Mouse (Mus musculus) neutrophil, adult 5-6 weeks (primary cell): ENCODE measurements around the gene Tbx1. TPM values are rescaled to one million over a fixed set of nuclear protein-coding genes. Genes with fewer than 3 reads are reported as not detected.
A peak's percentile ranks its signal among the peaks of the same experiment; 100 is the strongest.

Source experiments
- ATAC-seq: fragments of 151-379, 151-347 bp; 2 replicates; pipeline ENCODE4 v1.8.0; 2017; ENCODE audit warnings: mild to moderate bottlenecking, moderate TSS enrichment; ENCODE audit not compliant: insufficient number of reproducible peaks, poor library complexity, low FRiP score, severe bottlenecking; ENCODE audit errors: extremely low read depth
- total RNA-seq: library from RNA; stranded (forward); fragments of 200-1000 nt; gene quantifications from 2 replicates; pipeline ENCODE4 v1.2.3, GENCODE M21; 2017

Gene Tbx1
- total RNA-seq, result not detected in 2 replicates

DNA sequence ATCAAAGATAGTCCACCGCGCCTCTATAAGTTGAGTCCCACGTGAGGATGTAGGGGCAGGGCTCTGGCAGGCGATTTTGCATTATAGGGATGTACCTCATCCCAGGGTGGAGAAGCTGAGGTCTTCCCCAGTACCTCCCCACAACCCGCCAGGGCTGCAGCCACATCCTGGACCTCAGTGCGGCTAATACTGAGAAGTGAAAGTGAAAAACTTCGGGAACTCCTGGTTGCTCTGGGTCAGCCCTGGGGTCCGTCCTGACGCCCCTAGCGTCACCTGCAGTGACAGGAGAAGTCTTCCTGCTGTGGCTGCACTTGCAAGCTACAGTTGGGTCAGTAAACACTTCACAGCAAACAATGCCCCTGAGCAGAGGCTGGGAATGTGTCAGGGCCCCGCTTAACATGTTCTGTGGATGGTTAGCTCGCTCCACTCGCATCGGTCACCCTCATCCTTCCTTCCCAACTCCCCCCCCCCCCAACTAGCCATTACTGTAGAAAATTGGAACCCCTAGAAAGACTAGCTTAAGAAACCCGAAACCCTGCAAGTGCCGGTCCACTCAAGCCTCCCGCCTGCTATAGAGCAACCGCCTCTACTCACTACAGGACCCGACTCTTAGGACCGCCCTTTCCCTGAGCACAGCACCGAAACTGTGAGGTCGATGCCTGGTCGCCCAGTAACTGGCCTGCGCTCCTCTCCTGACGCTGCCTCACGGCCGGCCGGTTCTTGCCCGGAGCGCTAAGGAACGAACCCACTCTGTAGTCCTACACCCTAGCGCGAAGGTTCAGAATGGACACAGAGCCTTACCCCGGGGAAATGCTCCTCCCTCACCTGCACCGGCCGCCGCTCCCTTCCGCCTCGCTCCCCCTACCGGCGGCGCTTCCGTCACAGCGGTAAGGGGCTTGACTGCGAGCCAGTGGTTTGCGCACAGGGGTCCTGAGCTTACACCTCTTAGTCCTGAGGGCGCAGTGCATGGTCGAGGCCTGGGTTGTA, at the start of gene Tbx1:
TSS of gene Tbx1 (minus strand) at position 868 of the 987 bp plus-strand sequence.
- ATAC-seq, result no peak

DNA sequence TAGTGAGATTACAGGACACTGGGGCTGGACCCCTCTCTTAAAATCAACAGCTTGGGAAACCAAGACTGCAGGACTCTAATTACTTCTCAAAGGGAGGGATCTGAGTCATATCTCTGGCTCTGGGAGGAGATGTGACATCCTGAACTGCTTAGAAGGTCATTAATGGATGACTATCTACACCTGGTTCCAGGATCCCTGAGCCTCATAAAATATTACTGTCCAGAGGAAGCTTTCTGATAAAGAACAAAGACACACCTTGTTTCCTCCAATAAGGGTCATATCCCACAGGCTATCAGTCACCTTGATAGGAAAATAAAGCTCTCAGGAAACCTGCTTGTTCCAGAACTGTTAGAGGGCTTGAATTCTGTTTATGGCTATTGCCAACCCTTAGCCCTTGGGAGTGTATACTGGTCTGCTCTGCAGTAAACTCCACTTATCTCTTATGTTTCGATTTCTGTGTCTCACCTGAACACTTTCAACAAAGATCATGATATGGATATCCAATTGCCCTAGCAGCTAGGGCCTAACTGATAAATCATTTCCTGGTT, 49.0 kb upstream of the Tbx1 start:
- ATAC-seq, result no peak

DNA sequence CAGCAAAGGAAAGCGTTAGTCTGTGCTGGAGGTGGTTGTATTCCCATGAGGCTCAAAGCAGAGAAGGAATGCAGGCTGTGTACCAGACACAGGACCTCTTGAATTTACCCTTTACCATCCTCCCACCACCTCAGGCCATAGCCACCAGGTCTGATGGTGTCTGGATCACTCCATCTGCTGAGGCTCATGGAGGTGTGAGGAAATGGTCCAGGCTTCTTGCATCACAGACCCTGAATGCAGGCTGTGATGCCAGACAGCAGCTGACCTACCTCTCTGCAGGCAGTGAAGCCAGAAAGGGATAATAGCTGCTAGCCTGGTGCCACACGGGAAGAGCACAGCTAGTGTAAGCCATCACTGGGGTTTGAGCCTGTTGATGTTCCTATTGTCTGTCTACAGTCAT, 47.9 kb upstream of the Tbx1 start:
- no peak for ATAC-seq

DNA sequence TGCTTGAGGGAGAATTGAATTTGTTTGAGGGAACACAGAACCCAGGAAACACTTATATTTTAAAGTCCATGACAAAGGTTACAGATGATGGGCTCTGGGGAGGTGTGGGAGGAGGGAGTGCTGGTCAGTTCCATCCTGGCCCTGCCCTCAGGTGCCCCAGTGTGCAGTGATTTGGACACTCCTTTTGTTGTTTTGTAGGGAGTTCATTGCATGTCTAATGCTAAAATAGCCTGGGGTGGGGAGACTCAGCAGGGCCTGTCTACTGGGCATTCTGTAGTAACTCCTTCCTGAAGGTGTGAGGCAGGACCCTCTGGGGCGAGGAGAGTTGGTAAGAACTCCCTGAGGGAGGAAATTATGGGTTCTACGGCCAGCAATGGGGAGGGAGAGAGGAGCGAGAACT, 46.3 kb upstream of the Tbx1 start:
- no peak for ATAC-seq

DNA sequence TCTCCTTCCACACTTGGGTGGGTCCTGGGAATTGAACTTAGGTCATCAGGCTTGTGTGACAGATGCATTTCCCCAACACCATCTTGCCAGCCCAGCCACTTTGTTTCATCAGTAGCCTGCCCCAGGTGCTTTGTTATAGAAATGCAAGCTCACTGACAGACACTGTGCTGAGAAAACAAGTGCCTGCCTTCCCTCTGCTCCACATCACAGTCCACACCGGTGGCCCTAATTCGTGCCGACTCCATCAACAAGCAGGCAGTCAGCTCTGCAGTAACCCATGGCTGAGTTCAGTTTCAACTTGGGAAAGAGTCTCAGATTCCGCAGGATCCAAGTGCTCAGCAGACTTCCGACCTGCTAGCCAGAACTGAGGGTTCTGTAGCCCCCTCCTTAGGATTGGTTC, 45.9 kb upstream of the Tbx1 start:
- ATAC-seq, result no peak

DNA sequence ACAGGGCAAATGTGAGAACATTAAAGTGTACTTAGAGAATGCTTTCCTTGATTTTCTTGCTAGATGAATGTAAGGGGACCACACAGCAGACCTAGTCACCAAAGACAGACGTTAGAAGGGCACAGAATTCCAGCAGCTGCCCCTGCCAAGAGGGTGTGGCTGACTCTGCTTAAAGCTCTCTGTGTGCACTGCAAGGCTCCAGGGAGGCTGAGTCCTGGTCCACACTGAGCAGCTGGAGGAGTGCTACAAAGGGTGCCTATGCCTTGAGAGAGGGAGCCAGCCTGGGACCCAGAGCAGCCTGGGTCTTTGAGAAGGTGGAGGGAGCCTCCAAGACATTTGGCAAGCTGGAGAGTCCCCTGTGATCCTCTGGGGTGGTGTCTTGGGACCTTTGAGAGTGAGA, 42.9 kb upstream of the Tbx1 start:
- no peak for ATAC-seq

DNA sequence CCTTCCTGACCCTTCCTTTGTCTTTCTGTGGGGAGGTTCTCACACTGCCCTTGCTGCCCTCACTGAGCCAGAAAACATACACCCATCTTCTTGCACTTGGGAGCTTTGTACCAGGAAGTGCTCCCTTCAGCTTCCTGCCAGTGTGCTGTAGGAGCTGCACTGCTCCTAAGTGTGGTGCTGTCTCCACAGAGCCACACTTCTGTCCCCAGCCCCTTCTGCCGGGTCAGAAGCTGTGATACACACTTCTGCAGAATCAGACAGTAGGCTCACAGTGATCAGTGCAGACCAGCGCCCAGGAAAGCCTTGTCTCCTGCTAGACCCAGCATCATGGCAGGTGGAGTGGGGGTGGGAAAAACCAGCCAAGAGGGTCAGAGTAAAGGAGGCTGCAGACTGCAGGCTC, 42.3 kb upstream of the Tbx1 start:
- ATAC-seq, result no peak

DNA sequence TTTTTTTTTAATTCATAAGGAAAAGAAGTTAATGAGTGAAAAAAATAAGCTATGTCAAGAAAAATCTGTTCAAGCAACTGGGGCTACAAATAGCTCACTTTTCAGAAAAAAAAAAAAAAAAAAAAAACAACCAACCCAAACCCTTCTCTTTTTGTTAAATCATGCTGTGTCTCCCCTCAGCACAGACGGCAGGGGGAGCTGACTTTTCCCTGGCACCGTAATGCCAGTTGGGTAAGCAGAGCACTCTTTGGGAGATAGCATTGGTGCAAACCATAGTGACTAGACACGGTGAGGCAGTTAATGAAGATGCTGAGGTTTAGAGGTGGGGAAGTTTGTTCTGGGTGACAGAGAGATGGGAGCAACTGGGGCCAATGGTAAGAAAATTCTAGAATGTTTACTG, 41.6 kb upstream of the Tbx1 start:
- no peak for ATAC-seq

DNA sequence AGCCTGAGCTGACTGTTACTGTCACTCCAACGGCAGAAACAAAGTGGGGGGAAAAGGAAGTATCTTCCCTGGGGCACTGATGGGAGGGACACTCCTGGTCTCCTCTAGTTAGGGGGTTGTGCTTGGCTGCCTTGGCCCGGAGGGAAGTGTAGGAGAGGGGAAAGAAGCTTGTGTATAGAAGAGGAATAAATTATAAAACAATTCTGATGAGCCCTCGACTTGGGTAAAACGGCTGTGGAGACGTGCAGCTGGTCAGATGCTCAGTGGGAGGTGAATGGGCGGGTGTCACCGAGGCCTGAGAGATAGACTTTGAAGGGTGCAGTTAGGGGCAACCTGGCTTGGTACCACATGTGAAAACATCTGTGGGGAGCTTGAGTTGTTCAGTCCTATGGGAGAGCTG, 40.7 kb upstream of the Tbx1 start:
- ATAC-seq, result no peak

DNA sequence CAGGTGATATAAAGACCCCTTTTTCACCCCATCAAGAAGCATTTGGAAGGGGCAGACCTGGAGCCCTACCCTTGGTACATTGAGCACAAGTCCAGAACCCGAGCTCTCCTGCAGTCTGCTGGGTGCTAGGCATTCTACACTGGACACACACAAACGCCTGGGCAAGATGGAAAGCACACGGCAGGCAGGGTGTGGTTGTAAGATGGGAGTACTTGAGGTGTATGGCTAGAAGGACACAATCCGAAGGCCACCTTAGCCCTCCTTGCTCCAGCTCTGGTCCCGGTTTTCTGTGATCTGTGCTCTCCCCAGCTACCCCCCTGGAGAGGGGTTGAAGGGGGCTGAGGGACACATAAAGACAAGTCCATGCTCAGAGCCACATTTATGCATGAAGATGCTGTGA, 39.8 kb upstream of the Tbx1 start:
- no peak for ATAC-seq

DNA sequence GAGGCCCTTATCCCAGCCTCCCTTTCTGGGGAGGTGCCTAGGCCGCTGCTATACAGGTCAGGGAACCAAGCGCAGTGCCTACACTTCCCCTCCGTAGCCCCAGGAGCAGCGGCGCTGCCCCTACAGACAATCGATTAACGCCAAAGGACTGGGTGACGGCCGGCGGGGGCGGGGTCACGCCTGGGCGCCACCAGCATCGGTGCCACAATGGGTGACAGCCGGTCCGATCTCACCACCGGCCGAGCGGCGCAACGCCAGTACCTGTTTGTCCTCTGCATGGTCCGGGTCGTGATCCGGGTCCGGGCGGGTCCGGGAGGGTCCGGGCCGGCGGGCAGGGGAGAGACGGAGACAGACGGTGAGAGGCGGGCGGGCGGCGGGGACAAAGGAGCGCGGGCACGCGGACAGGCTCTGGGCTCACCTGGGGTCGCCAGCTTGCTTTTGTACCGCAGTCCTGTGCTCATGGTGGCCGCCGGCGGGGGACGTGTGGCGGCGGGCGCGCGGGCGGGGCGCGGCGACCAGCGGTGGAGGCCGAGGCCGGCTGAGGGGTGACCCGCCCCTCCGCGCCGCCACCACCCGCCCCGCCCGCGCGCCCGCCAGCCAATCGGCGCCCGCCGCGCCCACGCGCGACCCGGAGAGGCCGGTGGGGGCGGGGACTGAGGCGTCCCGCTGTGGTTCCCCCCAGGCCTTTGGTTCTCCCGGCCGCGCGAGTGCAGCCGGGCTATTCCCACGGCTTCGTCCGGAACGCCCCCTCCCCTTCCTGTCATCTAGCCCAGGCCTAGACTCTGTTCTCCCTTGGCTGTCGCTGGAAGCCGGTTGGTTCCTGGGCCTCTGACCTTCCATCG, 39.1 kb upstream of the Tbx1 start, which contains the start of gene Sept5:
TSS of gene Sept5 (minus strand) at position 565 of the 842 bp plus-strand sequence.
- no peak for ATAC-seq

DNA sequence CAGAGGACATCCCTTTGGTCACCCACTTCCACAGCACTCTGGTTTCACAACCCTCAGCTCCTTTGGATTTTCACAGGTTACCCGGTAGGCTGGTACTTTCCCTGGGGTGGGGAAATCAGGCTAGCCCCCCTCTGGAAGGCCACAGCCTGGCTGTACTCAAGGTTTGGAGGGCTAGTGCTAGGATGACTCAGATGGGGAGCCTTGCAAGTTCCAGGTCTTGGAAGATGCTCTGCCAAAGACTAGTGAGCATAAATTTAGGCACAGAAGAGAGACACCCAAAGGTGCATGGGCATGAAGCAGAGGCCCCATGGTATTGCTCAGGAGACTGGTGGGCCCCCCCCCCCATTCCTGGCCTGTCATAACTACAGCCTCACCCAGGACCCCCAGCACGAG, 38.5 kb upstream of the Tbx1 start:
- ATAC-seq, result no peak

DNA sequence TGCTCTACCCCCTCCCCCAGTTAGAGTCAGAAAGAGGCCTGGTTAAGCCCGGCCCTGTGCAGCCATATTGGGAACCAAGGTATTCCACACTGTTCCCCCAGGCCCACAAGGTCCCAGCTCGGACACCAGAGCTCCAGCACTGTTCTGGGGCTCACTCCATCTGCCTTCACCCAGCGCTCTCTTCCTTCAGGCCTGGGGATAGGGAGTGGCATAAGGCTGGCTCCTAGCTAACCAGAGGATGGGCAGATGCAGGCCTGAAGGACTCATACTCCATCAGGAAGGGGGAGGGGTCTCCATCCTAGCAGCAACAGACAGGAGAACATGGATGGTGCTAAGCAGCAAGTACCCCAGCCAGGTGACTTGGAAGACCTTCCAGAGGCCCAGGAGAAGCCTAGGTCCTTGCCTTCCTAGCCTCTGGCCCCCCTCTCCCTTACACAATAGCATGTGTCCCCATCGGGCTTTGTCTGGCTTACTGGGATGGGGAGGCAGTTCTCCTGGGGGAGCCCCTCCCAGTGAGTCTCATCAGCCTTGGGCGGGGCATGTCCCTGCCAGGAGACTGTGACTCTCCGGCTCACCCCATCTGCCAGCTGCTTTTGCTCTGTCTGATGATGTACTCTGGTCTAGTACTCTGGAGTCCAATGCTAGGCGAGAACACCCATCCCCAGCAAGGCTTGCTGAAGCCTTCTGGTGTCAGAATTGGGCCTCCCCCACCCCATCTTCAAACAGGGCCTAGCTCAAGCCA, 37.9 kb upstream of the Tbx1 start:
- ATAC-seq, result no peak

DNA sequence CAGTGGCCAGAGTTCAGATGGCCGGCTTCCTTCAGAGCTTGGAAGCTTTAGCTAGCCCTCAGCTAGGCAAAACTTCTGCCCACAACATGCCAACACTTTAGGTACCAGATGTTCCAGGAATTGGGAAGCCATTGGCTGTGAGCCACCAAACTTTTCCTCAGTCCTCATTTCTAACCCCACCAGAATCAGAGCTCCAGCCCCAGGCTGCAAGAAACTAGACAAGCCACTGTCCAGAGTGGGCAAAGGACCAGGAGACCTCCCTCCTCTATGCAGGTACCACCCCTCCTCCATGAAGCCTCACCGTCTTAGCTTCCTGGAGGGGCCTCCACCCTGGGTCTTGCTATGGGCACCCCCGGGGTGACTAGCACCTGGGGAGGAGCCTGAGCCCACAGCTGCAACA, 36.7 kb upstream of the Tbx1 start:
- no peak for ATAC-seq

DNA sequence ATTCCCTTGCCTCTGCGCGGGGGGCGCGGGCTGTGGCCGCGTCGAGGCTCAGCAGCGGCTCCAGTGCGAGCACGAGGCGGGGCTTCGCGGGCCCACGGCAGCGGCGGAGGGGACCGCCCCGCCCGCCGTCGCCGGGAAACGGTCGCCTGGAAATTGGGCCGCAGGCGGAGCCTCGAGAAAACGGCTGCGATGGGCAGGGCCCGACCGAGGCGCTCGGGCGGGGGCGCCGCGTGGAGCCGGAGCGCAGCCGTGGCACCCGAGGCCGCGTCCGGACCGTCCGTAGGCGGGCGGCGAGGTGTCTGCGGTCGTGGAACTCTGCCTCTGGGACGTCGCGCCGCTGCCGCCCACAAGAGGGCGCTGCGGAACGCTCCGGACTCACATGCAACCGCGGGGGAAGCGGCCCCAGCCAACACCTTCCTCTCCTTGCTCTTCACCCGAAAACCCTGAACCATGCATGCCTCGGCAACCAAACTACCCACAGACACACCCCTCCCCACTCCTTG, 36.0 kb upstream of the Tbx1 start, which contains the start of gene Gm49601:
TSS of gene Gm49601 (minus strand) at position 52 of the 503 bp plus-strand sequence.
- peak; percentile 66 for ATAC-seq

DNA sequence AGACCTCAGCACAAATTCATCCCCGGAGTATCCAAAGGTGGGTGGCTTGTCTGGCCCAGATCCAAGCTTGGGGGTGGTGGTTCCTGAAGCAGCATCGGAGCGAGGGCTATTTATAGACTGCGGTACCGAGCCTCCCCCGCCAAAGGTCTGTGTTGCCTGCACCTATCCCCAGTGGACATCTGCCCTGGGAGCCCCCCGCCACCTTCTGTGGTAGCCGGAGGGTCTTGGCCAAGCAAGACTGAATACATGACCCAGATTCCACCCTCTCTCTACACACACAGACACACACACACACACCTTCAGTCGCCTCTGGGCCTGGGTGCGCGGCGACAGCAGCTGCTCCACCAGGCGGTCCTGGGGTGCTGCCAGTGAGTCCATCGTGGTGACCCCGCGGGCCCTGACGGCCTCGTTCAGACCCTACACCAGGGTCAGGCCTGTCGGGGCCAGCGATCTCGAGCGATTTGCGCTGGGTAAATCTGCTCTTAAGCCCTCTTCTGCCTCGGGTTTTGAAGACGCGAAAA, 35.4 kb upstream of the Tbx1 start:
- no peak for ATAC-seq

DNA sequence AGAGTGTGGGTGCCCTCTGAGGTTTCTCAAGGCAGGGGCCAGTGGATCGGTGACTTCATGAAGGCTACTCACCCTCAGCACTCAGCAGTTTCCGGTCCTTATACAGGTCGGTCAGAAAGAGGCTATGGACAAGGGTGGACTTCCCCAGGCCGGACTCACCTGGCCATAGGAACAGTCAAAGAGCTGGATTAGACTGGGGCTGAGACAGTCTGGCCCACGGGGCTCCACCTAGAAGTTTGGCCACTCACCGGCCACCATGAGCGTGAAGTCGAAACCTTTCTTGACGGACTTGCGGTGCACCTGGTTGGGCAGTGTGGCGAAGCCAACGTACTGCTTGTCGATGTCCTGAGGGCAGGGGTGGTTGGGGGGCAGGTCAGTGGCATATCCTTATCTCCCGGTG, 34.6 kb upstream of the Tbx1 start:
- no peak for ATAC-seq

DNA sequence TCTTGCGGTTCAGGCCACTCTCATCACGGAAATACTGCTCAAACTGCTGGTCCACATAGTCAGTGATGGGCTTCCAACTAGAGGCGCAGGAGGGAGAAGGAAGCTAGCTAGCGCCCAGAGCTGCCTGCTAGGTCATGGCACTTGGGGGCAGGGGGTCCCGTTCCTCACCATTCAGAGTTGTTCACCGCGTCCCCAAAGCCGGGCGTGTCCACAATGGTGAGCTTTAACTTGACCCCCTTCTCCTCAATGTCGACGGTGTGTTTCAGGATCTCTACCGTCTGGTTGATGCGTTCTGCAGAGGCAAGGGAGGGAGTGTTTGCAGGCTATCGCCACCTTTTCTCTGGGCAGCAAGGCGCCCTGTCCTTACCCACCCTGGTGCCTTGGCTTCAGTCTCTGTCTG, 34.2 kb upstream of the Tbx1 start:
- ATAC-seq, result no peak
